Mouse (Mus musculus) lung, postnatal 0 days (tissue): ENCODE measurements at regions not wholly inside any gene's neighbourhood (a gene's known extent, or its start where the extent isn't known, plus 50 kb on each side); places are given as distances from the start of the nearest gene placed in this dataset.

Experiments
- CTCF ChIP-seq: IDR thresholded peaks from 2 replicates; pipeline ENCODE4 v1.5.1; 2016; ENCODE audit warnings: antibody characterized with exemption, mild to moderate bottlenecking
- EP300 ChIP-seq: IDR thresholded peaks from 2 replicates; pipeline ENCODE4 v1.6.1; 2016; ENCODE audit warnings: antibody characterized with exemption, mild to moderate bottlenecking, control low read depth

DNA sequence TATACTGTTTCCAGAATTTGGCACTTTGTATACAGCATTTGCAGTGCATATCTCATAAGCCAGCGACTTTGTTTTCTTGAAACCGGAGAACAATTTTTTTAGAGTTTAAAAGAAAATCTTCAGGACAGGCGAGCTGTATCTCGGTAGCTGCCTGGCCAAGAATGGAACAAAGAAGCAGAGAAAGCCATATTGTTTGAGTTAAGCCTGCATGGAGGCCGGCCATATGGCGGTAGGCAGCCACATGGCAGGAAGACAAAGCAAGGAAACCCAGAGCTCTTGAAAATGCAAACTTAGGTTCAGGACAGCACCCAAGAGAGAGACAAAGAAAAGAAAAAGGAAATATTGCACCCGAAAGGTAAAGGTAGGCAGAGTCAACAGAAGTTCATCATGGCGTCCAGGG, 84.4 kb upstream of the Pdcd1 start:
- TF ChIP-seq CTCF: no peak
- TF ChIP-seq EP300: no peak
